Mouse (Mus musculus): ENCODE measurements around the gene Rad51b. TPM values are rescaled to one million over a fixed set of nuclear protein-coding genes. Genes with fewer than 3 reads are reported as not detected.

Rad51b gene
- total and polyA plus RNA-seq, 3 experiments, result 1.6 to 45.5 (median 22.0) TPM

DNA sequence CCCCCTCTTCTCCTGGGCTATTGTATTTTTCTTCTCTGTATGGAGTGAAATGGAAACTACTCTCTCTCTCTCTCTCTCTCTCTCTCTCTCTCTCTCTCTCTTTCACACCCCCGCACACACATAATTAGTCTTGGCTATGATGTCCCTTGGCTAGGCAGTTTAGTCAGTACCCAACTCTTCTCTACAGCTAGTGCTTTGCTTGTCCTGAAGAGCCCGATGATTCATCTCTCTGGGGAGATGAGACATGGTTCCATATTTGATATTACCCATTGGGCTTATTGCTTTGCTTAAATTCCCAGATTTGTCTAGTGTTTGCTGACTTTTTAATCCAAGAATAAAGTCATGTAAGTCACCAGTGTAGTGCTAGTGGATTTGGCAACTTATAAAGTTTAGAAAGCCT, 429.0 kb downstream of the Rad51b start:
- Histone ChIP-seq H3K4me3 (ENCODE audit: low read depth, low read length) (no peak overlapping the region), H3K36me3 (replicated peaks) (no peaks in the 10 kb centered on the region), H3K4me1 (ENCODE audit: insufficient read depth, low read depth, low read length) (peaks cover 10% of the 10 kb centered on the region), H3K9me3 (replicated peaks) (peaks cover 10% of the 10 kb centered on the region), H3K27me3 (ENCODE audit: insufficient read depth, low read length) (no peaks in the 10 kb centered on the region)
- ATAC-seq (ENCODE audit: extremely low read depth, insufficient number of reproducible peaks, low FRiP score, poor library complexity, severe bottlenecking), result no peak
- DNase-seq (ENCODE audit: low spot score), result no peak
- TF ChIP-seq TAL1 (conservative IDR thresholded peaks at IDR 0.05; ENCODE audit: low read depth, low read length) (no peak), GATA2 (IDR thresholded peaks at IDR 0.05; ENCODE audit: borderline replicate concordance, low read depth, low read length) (no peak), POLR2AphosphoS5 (IDR thresholded peaks at IDR 0.05; ENCODE audit: insufficient replicate concordance, low read depth, low read length) (no peak), CTCF (IDR thresholded peaks at IDR 0.05; ENCODE audit: low read depth, low read length) (no peak), GATA1 (IDR thresholded peaks at IDR 0.05; ENCODE audit: borderline replicate concordance, low read length) (no peak)

DNA sequence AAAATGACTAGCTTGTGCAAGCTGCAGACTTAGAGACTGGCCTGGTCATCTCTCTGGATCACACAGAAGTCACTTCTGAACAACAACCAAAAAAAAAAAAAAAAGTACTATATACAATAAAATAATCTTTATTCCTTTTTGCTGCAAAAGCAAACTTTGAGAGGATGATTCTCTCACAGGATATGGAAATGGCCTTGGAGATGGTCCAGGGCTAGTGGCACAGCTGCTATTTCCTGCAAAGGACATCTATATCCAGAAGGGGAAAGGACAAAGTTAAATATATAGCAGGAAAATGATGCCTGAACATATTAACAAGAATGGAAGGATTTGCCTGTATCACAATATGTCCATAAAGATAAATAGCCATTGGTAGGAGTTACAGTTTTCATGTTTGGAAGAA, 429.9 kb downstream of the Rad51b start:
- peaks cover 16% of the 10 kb centered on the region for H3K4me1 ChIP-seq (ENCODE audit: insufficient read depth, low read depth, low read length)
- H3K4me3 ChIP-seq (ENCODE audit: low read depth, low read length), result no peak overlapping the region
- ATAC-seq (ENCODE audit: extremely low read depth, insufficient number of reproducible peaks, low FRiP score, poor library complexity, severe bottlenecking), result no peak
- peaks cover 10% of the 10 kb centered on the region for H3K9me3 ChIP-seq (replicated peaks)
- H3K27me3 ChIP-seq (ENCODE audit: insufficient read depth, low read length), result no peaks in the 10 kb centered on the region
- no peak for DNase-seq (ENCODE audit: low spot score)
- TF ChIP-seq GATA1 (IDR thresholded peaks at IDR 0.05; ENCODE audit: borderline replicate concordance, low read length), result no peak
- no peak for TF ChIP-seq TAL1 (conservative IDR thresholded peaks at IDR 0.05; ENCODE audit: low read depth, low read length)
- TF ChIP-seq POLR2AphosphoS5 (IDR thresholded peaks at IDR 0.05; ENCODE audit: insufficient replicate concordance, low read depth, low read length), result no peak
- TF ChIP-seq GATA2 (IDR thresholded peaks at IDR 0.05; ENCODE audit: borderline replicate concordance, low read depth, low read length), result no peak
- TF ChIP-seq CTCF (IDR thresholded peaks at IDR 0.05; ENCODE audit: low read depth, low read length), result no peak
- no peaks in the 10 kb centered on the region for H3K36me3 ChIP-seq (replicated peaks)

DNA sequence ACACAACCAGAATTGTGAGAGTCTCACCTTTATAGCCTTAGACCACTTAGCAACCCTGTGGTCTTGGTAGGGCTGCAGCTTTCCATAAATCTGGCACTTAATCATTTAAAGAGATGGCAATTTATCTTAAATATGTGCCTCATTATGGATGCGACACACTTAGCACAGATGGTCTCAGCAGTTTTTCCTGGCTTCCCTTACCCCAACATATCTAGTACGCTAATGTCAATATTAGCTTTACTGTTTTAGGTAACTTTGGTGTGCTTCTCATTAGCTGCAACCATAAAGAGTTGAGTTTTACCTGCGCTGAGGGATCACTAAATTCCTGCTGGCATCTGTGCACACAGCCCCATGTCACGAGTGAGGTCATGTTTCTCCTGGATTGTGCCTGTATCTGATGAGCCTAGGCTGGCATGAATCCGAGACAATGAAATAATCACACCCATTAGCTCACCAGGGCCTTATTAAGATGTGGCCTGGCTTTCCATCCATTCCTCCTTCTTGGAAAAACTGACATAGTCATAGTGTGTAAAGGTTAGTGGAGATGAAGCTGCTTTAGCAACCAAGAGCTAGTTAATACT, 432.9 kb downstream of the Rad51b start:
- Histone ChIP-seq H3K4me3 (ENCODE audit: low read depth, low read length) (no peak overlapping the region), H3K27me3 (ENCODE audit: insufficient read depth, low read length) (no peaks in the 10 kb centered on the region), H3K36me3 (replicated peaks) (no peaks in the 10 kb centered on the region), H3K4me1 (ENCODE audit: insufficient read depth, low read depth, low read length) (peaks cover 34% of the 10 kb centered on the region), H3K9me3 (replicated peaks) (peaks cover 10% of the 10 kb centered on the region)
- DNase-seq (ENCODE audit: low spot score) (no peak), ATAC-seq (ENCODE audit: extremely low read depth, insufficient number of reproducible peaks, low FRiP score, poor library complexity, severe bottlenecking) (no peak)
- TF ChIP-seq TAL1 (conservative IDR thresholded peaks at IDR 0.05; ENCODE audit: low read depth, low read length), result no peak
- no peak for TF ChIP-seq GATA2 (IDR thresholded peaks at IDR 0.05; ENCODE audit: borderline replicate concordance, low read depth, low read length)
- no peak for TF ChIP-seq GATA1 (IDR thresholded peaks at IDR 0.05; ENCODE audit: borderline replicate concordance, low read length)
- no peak for TF ChIP-seq POLR2AphosphoS5 (IDR thresholded peaks at IDR 0.05; ENCODE audit: insufficient replicate concordance, low read depth, low read length)
- no peak for TF ChIP-seq CTCF (IDR thresholded peaks at IDR 0.05; ENCODE audit: low read depth, low read length)

DNA sequence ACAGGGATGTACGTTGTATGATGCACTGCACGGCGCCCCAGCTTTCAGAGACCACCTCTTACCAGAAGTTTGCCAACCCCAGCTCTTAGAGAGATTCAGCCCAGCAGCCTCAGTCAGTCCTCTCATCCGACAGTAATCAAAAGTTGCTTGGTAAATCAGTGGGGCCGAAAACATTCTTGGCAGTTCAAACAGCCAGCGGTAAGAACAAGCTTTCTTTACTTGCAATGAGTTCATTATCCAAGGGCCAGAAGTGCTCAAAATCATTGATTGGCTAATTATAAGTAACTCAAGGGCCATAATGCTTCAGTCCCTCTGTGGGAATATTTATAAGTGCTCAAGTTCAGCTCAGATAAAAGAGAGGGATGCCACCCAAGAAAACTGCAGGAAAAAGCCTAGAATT, 434.8 kb downstream of the Rad51b start:
- no peak for TF ChIP-seq TAL1 (conservative IDR thresholded peaks at IDR 0.05; ENCODE audit: low read depth, low read length)
- no peaks in the 10 kb centered on the region for H3K36me3 ChIP-seq (replicated peaks)
- DNase-seq (ENCODE audit: low spot score) (no peak), ATAC-seq (ENCODE audit: extremely low read depth, insufficient number of reproducible peaks, low FRiP score, poor library complexity, severe bottlenecking) (no peak)
- no peaks in the 10 kb centered on the region for H3K27me3 ChIP-seq (ENCODE audit: insufficient read depth, low read length)
- no peak overlapping the region for H3K4me3 ChIP-seq (ENCODE audit: low read depth, low read length)
- peaks cover 38% of the 10 kb centered on the region for H3K4me1 ChIP-seq (ENCODE audit: insufficient read depth, low read depth, low read length)
- H3K9me3 ChIP-seq (replicated peaks), result peaks cover 10% of the 10 kb centered on the region

DNA sequence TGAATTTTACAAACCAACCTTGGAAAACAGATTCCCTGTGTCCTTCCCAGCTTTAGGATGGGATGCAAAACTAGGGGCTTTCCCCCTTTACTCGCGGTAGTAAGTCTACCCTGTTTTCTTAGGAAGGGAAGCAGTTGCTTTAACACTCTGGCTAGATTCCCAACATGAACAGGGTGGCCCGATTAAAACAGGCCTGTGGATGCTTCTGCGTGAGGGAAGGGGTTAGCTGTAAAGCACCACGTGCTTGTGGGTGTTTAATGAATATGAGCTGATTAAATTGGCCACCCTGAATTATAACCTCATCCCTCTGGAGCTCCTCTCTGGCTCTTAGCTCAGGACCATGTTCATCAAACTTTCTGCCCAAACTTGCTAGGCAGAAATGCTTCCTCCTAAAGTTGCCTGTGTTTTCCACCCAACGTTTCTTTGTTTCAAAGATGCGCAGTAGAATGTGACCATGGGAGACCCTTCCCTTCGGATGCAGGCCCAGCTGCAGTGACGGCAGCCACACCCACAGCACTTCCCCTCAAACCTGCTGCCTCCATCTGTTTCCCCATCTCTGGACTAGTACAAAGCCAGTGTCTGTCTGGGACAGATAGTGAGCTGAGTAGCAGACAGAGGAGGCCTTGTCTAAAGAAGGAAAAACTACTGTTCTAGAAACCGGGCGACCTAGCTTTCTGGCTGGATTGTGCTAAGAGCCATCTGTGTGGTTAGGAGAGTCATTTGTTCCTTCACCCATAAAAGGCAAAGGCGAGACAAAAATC, 435.5 kb downstream of the Rad51b start:
- TF ChIP-seq TAL1 (conservative IDR thresholded peaks at IDR 0.05; ENCODE audit: low read depth, low read length) (peak; percentile 89), POLR2AphosphoS5 (IDR thresholded peaks at IDR 0.05; ENCODE audit: insufficient replicate concordance, low read depth, low read length) (no peak)
- Histone ChIP-seq H3K27me3 (ENCODE audit: insufficient read depth, low read length) (no peaks in the 10 kb centered on the region), H3K4me3 (ENCODE audit: low read depth, low read length) (no peak overlapping the region; the same call in 1 of the 2 replicates), H3K36me3 (replicated peaks) (no peaks in the 10 kb centered on the region), H3K9me3 (replicated peaks) (peaks cover 10% of the 10 kb centered on the region), H3K4me1 (ENCODE audit: insufficient read depth, low read depth, low read length) (peaks cover 38% of the 10 kb centered on the region)
- DNase-seq (ENCODE audit: low spot score), result peak; percentile 80
- peak; percentile 93 for ATAC-seq (ENCODE audit: extremely low read depth, insufficient number of reproducible peaks, low FRiP score, poor library complexity, severe bottlenecking)

DNA sequence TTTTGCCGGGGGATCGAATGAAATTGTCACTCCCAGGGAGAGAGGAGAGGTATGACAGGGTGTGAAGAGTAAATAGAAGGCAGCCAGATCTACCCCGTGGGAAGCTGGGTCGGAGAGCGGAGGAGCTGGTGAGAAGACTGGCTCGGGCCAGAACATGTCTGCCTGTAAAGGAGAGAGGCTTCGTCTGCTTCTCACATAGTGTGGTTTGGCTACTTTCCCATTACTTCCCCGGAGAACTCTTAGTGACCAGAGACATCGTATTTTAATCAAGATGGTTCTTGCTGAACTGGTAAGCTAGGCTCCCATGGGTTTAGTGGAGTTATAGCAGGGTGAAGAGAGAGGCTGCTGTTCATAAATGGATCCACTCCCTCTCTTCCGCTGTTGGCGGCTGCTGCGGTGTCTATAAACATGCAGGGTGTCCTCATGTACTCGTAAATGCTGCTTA, 438.3 kb downstream of the Rad51b start:
- no peaks in the 10 kb centered on the region for H3K9me3 ChIP-seq (replicated peaks)
- TF ChIP-seq GATA2 (IDR thresholded peaks at IDR 0.05; ENCODE audit: borderline replicate concordance, low read depth, low read length), result no peak
- TF ChIP-seq GATA1 (IDR thresholded peaks at IDR 0.05; ENCODE audit: borderline replicate concordance, low read length), result no peak
- TF ChIP-seq POLR2AphosphoS5 (IDR thresholded peaks at IDR 0.05; ENCODE audit: insufficient replicate concordance, low read depth, low read length), result no peak
- TF ChIP-seq CTCF (IDR thresholded peaks at IDR 0.05; ENCODE audit: low read depth, low read length), result no peak
- TF ChIP-seq TAL1 (conservative IDR thresholded peaks at IDR 0.05; ENCODE audit: low read depth, low read length), result no peak
- H3K27me3 ChIP-seq (ENCODE audit: insufficient read depth, low read length), result no peaks in the 10 kb centered on the region
- DNase-seq (ENCODE audit: low spot score) (no peak), ATAC-seq (ENCODE audit: extremely low read depth, insufficient number of reproducible peaks, low FRiP score, poor library complexity, severe bottlenecking) (no peak)
- peaks cover 40% of the 10 kb centered on the region for H3K4me1 ChIP-seq (ENCODE audit: insufficient read depth, low read depth, low read length)
- no peaks in the 10 kb centered on the region for H3K36me3 ChIP-seq (replicated peaks)
- H3K4me3 ChIP-seq (ENCODE audit: low read depth, low read length), result no peak overlapping the region
